ENCODE assay signal across 17 mouse cellular contexts in genomic region chr8:8622031-8622430, GRCm38 (mm10). TPM values are rescaled to one million over a fixed set of nuclear protein-coding genes. Genes with fewer than 3 reads are reported as not detected.
DNase-seq lines count a peak whose midpoint lies in the region; ATAC-seq and TF ChIP-seq lines count a peak whose summit lies in the region.
"Had no signal": no experiment of that assay in that cellular context is flagged by ENCODE, and none has a peak within 500 bp of the region (broad histone marks: within the 10 kb centered on the region; RNA-seq: fewer than 3 reads in every experiment).

No protein-coding gene starts in this region.

- intact Hi-C loops in left cerebral cortex, adult 2 months (cut with DNase I), result loop anchor here (2.0 kb wide), 1 partner anchor 33 kb away; no protein-coding TSS in a partner anchor
- intact Hi-C loops in left cerebral cortex, postnatal 10 days (cut with DNase I), result no loop called here

- no peak overlapping the region for H3K9ac ChIP-seq in embryonic facial prominence, embryonic 15.5 days
- H3K9ac ChIP-seq: intestine, embryonic 15.5 days; limb, embryonic 15.5 days; liver, postnatal 0 days; neural tube, embryonic 12.5 days had no signal

- DNase-seq in embryonic facial prominence, embryonic 10.5 days (ENCODE audit: low spot score), result no peak
- no peak for DNase-seq in left cerebral cortex, adult 2 months (ENCODE audit: extremely low spot score in 1 of 2, low spot score in 2 of 2)
- no peak for DNase-seq in left cerebral cortex, postnatal 10 days (ENCODE audit: extremely low spot score in 1 of 2, low spot score in 2 of 2)
- DNase-seq in brain, adult 2 months (ENCODE audit: low read depth, low spot score), result peak; percentile 53
- peak; percentile 13 to 17 for DNase-seq in cerebellum, postnatal 36 days
- DNase-seq in kidney, postnatal 10 days, result no peak
- DNase-seq: adrenal gland, postnatal 25 days; gastrocnemius, postnatal 10 days; heart, postnatal 14 days; liver, postnatal 0 days; thymus, postnatal 25 days had no signal

- no peak overlapping the region for H3K4me3 ChIP-seq in embryonic facial prominence, embryonic 15.5 days (replicated peaks)
- no peak overlapping the region for H3K4me3 ChIP-seq in embryonic facial prominence, embryonic 10.5 days
- H3K4me3 ChIP-seq in left cerebral cortex, adult 2 months, result no peak overlapping the region
- H3K4me3 ChIP-seq: intestine, embryonic 15.5 days; layer of hippocampus, adult 2 months; limb, embryonic 15.5 days; neural tube, embryonic 12.5 days had no signal

- H3K27ac ChIP-seq in embryonic facial prominence, embryonic 15.5 days (replicated peaks), result no peak overlapping the region
- no peak overlapping the region for H3K27ac ChIP-seq in embryonic facial prominence, embryonic 10.5 days (replicated peaks)
- H3K27ac ChIP-seq in left cerebral cortex, adult 2 months, result peak overlapping the region; percentile 61
- H3K27ac ChIP-seq: intestine, embryonic 15.5 days; layer of hippocampus, adult 2 months; limb, embryonic 15.5 days; neural tube, embryonic 12.5 days had no signal

- no peak overlapping the region for H3K4me2 ChIP-seq in embryonic facial prominence, embryonic 15.5 days (replicated peaks)
- H3K4me2 ChIP-seq: intestine, embryonic 15.5 days; limb, embryonic 15.5 days; neural tube, embryonic 12.5 days had no signal

- ATAC-seq in embryonic facial prominence, embryonic 15.5 days (ENCODE audit: insufficient number of reproducible peaks, low FRiP score, low TSS enrichment, low read depth), result 0 out of 2 replicates have a peak, but pooled peaks have one; percentile 8
- ATAC-seq: activated CD4-positive, CD25-positive, alpha-beta regulatory T cell, adult 4 months; intestine, embryonic 15.5 days; liver, postnatal 0 days had no signal

- peaks cover 43% of the 10 kb centered on the region for H3K36me3 ChIP-seq in embryonic facial prominence, embryonic 15.5 days
- H3K36me3 ChIP-seq in embryonic facial prominence, embryonic 10.5 days (replicated peaks), result peaks cover 88% of the 10 kb centered on the region

- WGBS in embryonic facial prominence, embryonic 15.5 days, result 74% methylated on average over 12 of the region's 12 CpGs
- WGBS in embryonic facial prominence, embryonic 10.5 days, result 94% methylated on average over 12 of the region's 12 CpGs

- H3K9me3 ChIP-seq in embryonic facial prominence, embryonic 15.5 days (replicated peaks), result no peaks in the 10 kb centered on the region
- H3K9me3 ChIP-seq in embryonic facial prominence, embryonic 10.5 days, result no peaks in the 10 kb centered on the region
- H3K9me3 ChIP-seq: intestine, embryonic 15.5 days; limb, embryonic 15.5 days; neural tube, embryonic 12.5 days had no signal

- TF ChIP-seq CTCF in left cerebral cortex, adult 2 months (IDR thresholded peaks at IDR 0.05), result no peak

- no peaks in the 10 kb centered on the region for H3K27me3 ChIP-seq in embryonic facial prominence, embryonic 15.5 days
- H3K27me3 ChIP-seq in embryonic facial prominence, embryonic 10.5 days (replicated peaks; ENCODE audit: low read depth, poor library complexity, severe bottlenecking), result no peaks in the 10 kb centered on the region
- H3K27me3 ChIP-seq: intestine, embryonic 15.5 days; limb, embryonic 15.5 days; neural tube, embryonic 12.5 days had no signal

- H3K4me1 ChIP-seq in embryonic facial prominence, embryonic 15.5 days, result peaks cover 15% of the 10 kb centered on the region; the same call in 1 of the 2 replicates
- peaks cover 51% of the 10 kb centered on the region for H3K4me1 ChIP-seq in embryonic facial prominence, embryonic 10.5 days

RNA-seq across cellular contexts. Expression of gene Efnb2, which starts 39.0 kb away (rescaled TPM):
- 27.1 and 30.6 TPM in 2 replicates for polyA plus RNA-seq in embryonic facial prominence, embryonic 15.5 days (2015; fragmentation: Nextera tagmentation; extraction: Ambion mirVana)
- polyA plus RNA-seq in embryonic facial prominence, embryonic 10.5 days (2016; fragmentation: Nextera tagmentation; extraction: Ambion mirVana), result 32.2 and 33.7 TPM in 2 replicates
- total RNA-seq in left cerebral cortex, adult 2 months (2021), result 10 to 100 TPM; 61.3 to 62.8 TPM
- total RNA-seq in left cerebral cortex, postnatal 10 days (2021), result 10 to 100 TPM; 85.8 to 98.4 TPM

Comparison
In these comparisons a context has a peak if more than half of its experiments do, and no peak if none do; other contexts are left out.
1. DNase-seq: peak in brain, adult 2 months (single experiment) and cerebellum, postnatal 36 days (2 of 2); none in embryonic facial prominence, embryonic 10.5 days (single experiment), left cerebral cortex, adult 2 months (0 of 2), left cerebral cortex, postnatal 10 days (0 of 2) and kidney, postnatal 10 days (single experiment).